Mouse (Mus musculus): ENCODE results near the gene Ntrk2. TPM values are rescaled to one million over a fixed set of nuclear protein-coding genes. Genes with fewer than 3 reads are reported as not detected.

Gene Ntrk2
- polyA plus RNA-seq, 1 experiment from 2014 or later, result 127 TPM

GRCm38 (mm10) chr13:58930161-58930560 lies 123.8 kb downstream of the Ntrk2 start:
- no peak overlapping the region for H3K27ac ChIP-seq (replicated peaks)
- no peak overlapping the region for H3K4me3 ChIP-seq
- no peak overlapping the region for H3K4me2 ChIP-seq
- H3K9me3 ChIP-seq, result no peaks in the 10 kb centered on the region
- H3K9ac ChIP-seq, result no peak overlapping the region
- no peaks in the 10 kb centered on the region for H3K27me3 ChIP-seq
- 57% methylated on average over 1 of the region's 1 CpGs for WGBS
- no peaks in the 10 kb centered on the region for H3K36me3 ChIP-seq
- peaks cover 27% of the 10 kb centered on the region for H3K4me1 ChIP-seq (replicated peaks)
- no peak for ATAC-seq (ENCODE audit: low FRiP score, low read depth)

GRCm38 (mm10) chr13:58933126-58933525 lies 126.8 kb downstream of the Ntrk2 start:
- no peak overlapping the region for H3K9ac ChIP-seq
- 15% methylated on average over 4 of the region's 4 CpGs for WGBS
- H3K27ac ChIP-seq (replicated peaks), result no peak overlapping the region
- no peak for ATAC-seq (ENCODE audit: low FRiP score, low read depth)
- no peaks in the 10 kb centered on the region for H3K36me3 ChIP-seq
- H3K27me3 ChIP-seq, result no peaks in the 10 kb centered on the region
- peaks cover 39% of the 10 kb centered on the region for H3K4me1 ChIP-seq (replicated peaks)
- H3K4me3 ChIP-seq, result no peak overlapping the region
- no peaks in the 10 kb centered on the region for H3K9me3 ChIP-seq
- H3K4me2 ChIP-seq, result no peak overlapping the region

- Histone ChIP-seq H3K27ac (replicated peaks) (no peak overlapping the region), H3K4me2 (no peak overlapping the region), H3K4me1 (replicated peaks) (peaks cover 38% of the 10 kb centered on the region), H3K36me3 (no peaks in the 10 kb centered on the region), H3K9ac (no peak overlapping the region), H3K27me3 (no peaks in the 10 kb centered on the region), H3K9me3 (no peaks in the 10 kb centered on the region), H3K4me3 (no peak overlapping the region)
- 80% methylated on average over 3 of the region's 3 CpGs for WGBS
- ATAC-seq (ENCODE audit: low FRiP score, low read depth), result no peak
Observed at GRCm38 (mm10) chr13:58934576-58935110, 128.3 kb downstream of the Ntrk2 start.

GRCm38 (mm10) chr13:58935956-58936495 lies 129.7 kb downstream of the Ntrk2 start:
- peaks cover 40% of the 10 kb centered on the region for H3K4me1 ChIP-seq (replicated peaks)

GRCm38 (mm10) chr13:58937884-58938283 lies 131.5 kb downstream of the Ntrk2 start:
- Histone ChIP-seq H3K36me3 (no peaks in the 10 kb centered on the region), H3K9me3 (no peaks in the 10 kb centered on the region), H3K9ac (no peak overlapping the region), H3K4me1 (replicated peaks) (peaks cover 44% of the 10 kb centered on the region), H3K4me3 (no peak overlapping the region), H3K27ac (replicated peaks) (no peak overlapping the region), H3K27me3 (no peaks in the 10 kb centered on the region), H3K4me2 (no peak overlapping the region)
- no peak for ATAC-seq (ENCODE audit: low FRiP score, low read depth)
- 96% methylated on average over 12 of the region's 12 CpGs for WGBS

More at GRCm38 (mm10) chr13:58935956-58936495, 129.7 kb downstream of the Ntrk2 start:
- Histone ChIP-seq H3K36me3 (no peaks in the 10 kb centered on the region), H3K9me3 (no peaks in the 10 kb centered on the region), H3K9ac (no peak overlapping the region), H3K27ac (replicated peaks) (no peak overlapping the region), H3K27me3 (no peaks in the 10 kb centered on the region), H3K4me2 (no peak overlapping the region), H3K4me3 (no peak overlapping the region)
- WGBS, result 13% methylated on average over 8 of the region's 8 CpGs
- ATAC-seq (ENCODE audit: low FRiP score, low read depth), result peak; percentile 68; the same call in 1 of the 2 replicates

GRCm38 (mm10) chr13:58938464-58938863 lies 132.1 kb downstream of the Ntrk2 start:
- Histone ChIP-seq H3K4me1 (replicated peaks) (peaks cover 39% of the 10 kb centered on the region), H3K4me3 (no peak overlapping the region), H3K36me3 (no peaks in the 10 kb centered on the region), H3K27me3 (no peaks in the 10 kb centered on the region), H3K4me2 (no peak overlapping the region), H3K9me3 (no peaks in the 10 kb centered on the region), H3K27ac (replicated peaks) (peak overlapping the region; percentile 56), H3K9ac (no peak overlapping the region)
- ATAC-seq (ENCODE audit: low FRiP score, low read depth), result peak; percentile 39; the same call in 1 of the 2 replicates
- WGBS, result 65% methylated on average over 4 of the region's 4 CpGs

- Histone ChIP-seq H3K9me3 (no peaks in the 10 kb centered on the region), H3K4me3 (no peak overlapping the region), H3K4me2 (no peak overlapping the region), H3K4me1 (replicated peaks) (peaks cover 31% of the 10 kb centered on the region), H3K36me3 (no peaks in the 10 kb centered on the region), H3K27ac (replicated peaks) (no peak overlapping the region), H3K27me3 (no peaks in the 10 kb centered on the region), H3K9ac (no peak overlapping the region)
- ATAC-seq (ENCODE audit: low FRiP score, low read depth), result no peak
- 89% methylated on average over 6 of the region's 6 CpGs for WGBS
Observed at GRCm38 (mm10) chr13:58940208-58940607, 133.8 kb downstream of the Ntrk2 start.

- no peaks in the 10 kb centered on the region for H3K27me3 ChIP-seq
- no peak overlapping the region for H3K4me3 ChIP-seq
- H3K36me3 ChIP-seq, result no peaks in the 10 kb centered on the region
- no peak overlapping the region for H3K4me2 ChIP-seq
- no peak for ATAC-seq (ENCODE audit: low FRiP score, low read depth)
- H3K9me3 ChIP-seq, result no peaks in the 10 kb centered on the region
- WGBS, result 46% methylated on average over 7 of the region's 7 CpGs
- no peak overlapping the region for H3K9ac ChIP-seq
- no peak overlapping the region for H3K27ac ChIP-seq (replicated peaks)
- H3K4me1 ChIP-seq (replicated peaks), result peaks cover 27% of the 10 kb centered on the region
Observed at GRCm38 (mm10) chr13:58940798-58941197, 134.4 kb downstream of the Ntrk2 start.

- WGBS, result 62% methylated on average over 6 of the region's 6 CpGs
- Histone ChIP-seq H3K27me3 (no peaks in the 10 kb centered on the region), H3K9ac (no peak overlapping the region), H3K4me1 (replicated peaks) (peaks cover 29% of the 10 kb centered on the region), H3K4me3 (no peak overlapping the region), H3K9me3 (no peaks in the 10 kb centered on the region), H3K4me2 (no peak overlapping the region), H3K27ac (replicated peaks) (peak overlapping the region; percentile 47), H3K36me3 (no peaks in the 10 kb centered on the region)
- ATAC-seq (ENCODE audit: low FRiP score, low read depth), result no peak
Observed at GRCm38 (mm10) chr13:58945781-58946180, 139.4 kb downstream of the Ntrk2 start.

- Histone ChIP-seq H3K4me1 (replicated peaks) (peaks cover 22% of the 10 kb centered on the region), H3K4me2 (no peak overlapping the region), H3K9me3 (no peaks in the 10 kb centered on the region), H3K4me3 (no peak overlapping the region), H3K27ac (replicated peaks) (peak overlapping the region; percentile 74; the same call in 1 of the 2 replicates), H3K36me3 (no peaks in the 10 kb centered on the region), H3K9ac (no peak overlapping the region), H3K27me3 (no peaks in the 10 kb centered on the region)
- peak; percentile 69; the same call in 1 of the 2 replicates for ATAC-seq (ENCODE audit: low FRiP score, low read depth)
- 41% methylated on average over 6 of the region's 6 CpGs for WGBS
Observed at GRCm38 (mm10) chr13:58946589-58946988, 140.2 kb downstream of the Ntrk2 start.

- H3K36me3 ChIP-seq, result no peaks in the 10 kb centered on the region
- H3K4me3 ChIP-seq, result no peak overlapping the region
- ATAC-seq (ENCODE audit: low FRiP score, low read depth), result no peak
- H3K27me3 ChIP-seq, result no peaks in the 10 kb centered on the region
- peaks cover 20% of the 10 kb centered on the region for H3K4me1 ChIP-seq (replicated peaks)
- H3K4me2 ChIP-seq, result no peak overlapping the region
- WGBS, result 35% methylated on average over 9 of the region's 9 CpGs
- H3K9me3 ChIP-seq, result no peaks in the 10 kb centered on the region
- H3K27ac ChIP-seq (replicated peaks), result peak overlapping the region; percentile 74
- H3K9ac ChIP-seq, result no peak overlapping the region
Observed at GRCm38 (mm10) chr13:58947056-58947455, 140.7 kb downstream of the Ntrk2 start.

GRCm38 (mm10) chr13:58954331-58954730 lies 148.0 kb downstream of the Ntrk2 start:
- WGBS, result 37% methylated on average over 4 of the region's 4 CpGs
- no peaks in the 10 kb centered on the region for H3K36me3 ChIP-seq
- no peak for ATAC-seq (ENCODE audit: low FRiP score, low read depth)
- no peaks in the 10 kb centered on the region for H3K9me3 ChIP-seq
- peaks cover 11% of the 10 kb centered on the region for H3K4me1 ChIP-seq (replicated peaks)
- H3K27me3 ChIP-seq, result no peaks in the 10 kb centered on the region
- no peak overlapping the region for H3K4me3 ChIP-seq
- no peak overlapping the region for H3K9ac ChIP-seq
- H3K27ac ChIP-seq (replicated peaks), result no peak overlapping the region
- H3K4me2 ChIP-seq, result no peak overlapping the region

GRCm38 (mm10) chr13:58954764-58955163 lies 148.4 kb downstream of the Ntrk2 start:
- H3K4me1 ChIP-seq (replicated peaks), result peaks cover 11% of the 10 kb centered on the region

More at GRCm38 (mm10) chr13:58954764-58955163, 148.4 kb downstream of the Ntrk2 start:
- no peak for ATAC-seq (ENCODE audit: low FRiP score, low read depth)
- H3K27ac ChIP-seq (replicated peaks), result no peak overlapping the region
- H3K4me2 ChIP-seq, result no peak overlapping the region
- no peak overlapping the region for H3K9ac ChIP-seq
- WGBS, result 20% methylated on average over 6 of the region's 6 CpGs
- H3K36me3 ChIP-seq, result no peaks in the 10 kb centered on the region
- no peaks in the 10 kb centered on the region for H3K27me3 ChIP-seq
- H3K9me3 ChIP-seq, result no peaks in the 10 kb centered on the region
- H3K4me3 ChIP-seq, result no peak overlapping the region
